ENCODE assay signal across 8 mouse cellular contexts in genomic region chr5:112240761-112241160, GRCm38 (mm10). TPM values are rescaled to one million over a fixed set of nuclear protein-coding genes. Genes with fewer than 3 reads are reported as not detected.
DNase-seq lines count a peak whose midpoint lies in the region; ATAC-seq and TF ChIP-seq lines count a peak whose summit lies in the region.

No protein-coding gene starts in this region.

- peaks cover 0 to 2% of the 10 kb centered on the region in 2 experiments; a peak in 1 of 4 replicates for H3K4me1 ChIP-seq in ES-E14 (ENCODE audit: control insufficient read depth in 2 of 2, insufficient read depth in 2 of 2, low read length in 2 of 2, poor library complexity in 1 of 2)
- no peaks in the 10 kb centered on the region for H3K4me1 ChIP-seq in lung, embryonic 15.5 days

- ATAC-seq in lung, embryonic 15.5 days (ENCODE audit: borderline replicate concordance, extremely low read depth, low FRiP score, low TSS enrichment) = peak; percentile 71

- H3K27me3 ChIP-seq in lung, embryonic 15.5 days = 0 out of 2 replicates have a peak, but pooled peaks cover 8% of the 10 kb centered on the region

- peak; percentile 84 for DNase-seq in ES-E14 (ENCODE audit: low read depth, low spot score)
- DNase-seq in cerebellum, adult 18-20 months = peak; percentile 90 to 93
- peak; percentile 84 for DNase-seq in forelimb bud, embryonic 11.5 days (ENCODE audit: low read depth, low spot score)
- peak; percentile 94 for DNase-seq in heart, postnatal 4 days
- DNase-seq in layer of hippocampus, adult 2 months (ENCODE audit: low spot score in 2 of 2) = peak; percentile 91 to 95
- peak; percentile 61 for DNase-seq in ovary, adult 18-20 months (ENCODE audit: low spot score)
- peak; percentile 90 for DNase-seq in thymus, postnatal 0 days (ENCODE audit: low spot score)

- H3K9me3 ChIP-seq in ES-E14 (ENCODE audit: control insufficient read depth, insufficient read depth, low read depth, low read length) = no peaks in the 10 kb centered on the region
- no peaks in the 10 kb centered on the region for H3K9me3 ChIP-seq in lung, embryonic 15.5 days

- no peaks in the 10 kb centered on the region for H3K36me3 ChIP-seq in ES-E14 (ENCODE audit: control insufficient read depth, insufficient read depth, low read length, poor library complexity, severe bottlenecking)
- no peaks in the 10 kb centered on the region for H3K36me3 ChIP-seq in lung, embryonic 15.5 days

- H3K27ac ChIP-seq in ES-E14 (ENCODE audit: insufficient read depth, low read depth, low read length, poor library complexity, severe bottlenecking) = no peak overlapping the region
- H3K27ac ChIP-seq in layer of hippocampus, adult 2 months = peak overlapping the region; percentile 68
- H3K27ac ChIP-seq in lung, embryonic 15.5 days = no peak overlapping the region

- in situ Hi-C loops in ES-E14 (cut with MboI; ENCODE audit: low sequenced_read_pairs in 2 of 2, unreplicated experiment in 2 of 2) = loop anchor here in 1 of 2 experiments (25.0 kb wide), 1 partner anchor 97 kb away; the partner anchor contains the start of genes Hps4, Srrd and Tfip11

- H3K4me3 ChIP-seq in ES-E14 (ENCODE audit: insufficient read depth in 1 of 2, low read depth in 1 of 2, low read length in 2 of 2, poor library complexity in 1 of 2, severe bottlenecking in 1 of 2) = no peak overlapping the region
- H3K4me3 ChIP-seq in layer of hippocampus, adult 2 months = peak overlapping the region; percentile 15; the same call in 1 of the 2 replicates
- no peak overlapping the region for H3K4me3 ChIP-seq in lung, embryonic 15.5 days

- H3K4me2 ChIP-seq in lung, embryonic 15.5 days = peak overlapping the region; percentile 28

- peak; percentile 89 for TF ChIP-seq CTCF in layer of hippocampus, adult 2 months (conservative IDR thresholded peaks at IDR 0.05)

- no peak overlapping the region for H3K9ac ChIP-seq in ES-E14 (ENCODE audit: insufficient read depth, low read depth, low read length, poor library complexity, severe bottlenecking)
- no peak overlapping the region for H3K9ac ChIP-seq in lung, embryonic 15.5 days

- 2% methylated on average over 10 of the region's 10 CpGs for WGBS in lung, embryonic 15.5 days

TF ChIP-seq in ES-E14, 5 proteins besides CTCF, POLR2A, EP300 and RAD21:
- no peak for TF ChIP-seq ZNF384 (IDR thresholded peaks at IDR 0.05; ENCODE audit: low read depth, low read length)
- no peak for TF ChIP-seq HCFC1 (IDR thresholded peaks at IDR 0.05; ENCODE audit: borderline replicate concordance, insufficient read depth, low read length)
- TF ChIP-seq ZC3H11A (IDR thresholded peaks at IDR 0.05; ENCODE audit: borderline replicate concordance, low read depth, low read length) = peak; percentile 32; the same call in 1 of the 2 replicates

RNA-seq across cellular contexts. Expression of gene Cryba4, which starts 11.6 kb away (rescaled TPM):
- total RNA-seq in ES-E14 (2012; rRNA removed) = 0.31 and 0.69 TPM in 2 replicates
- 1 to 10 TPM; 1.7 to 2.3 TPM for total RNA-seq in heart, postnatal 4 days (2021)
- total RNA-seq in layer of hippocampus, adult 2 months (2021) = 1 to 10 TPM; 1.0 to 1.5 TPM
- polyA plus RNA-seq in lung, embryonic 15.5 days (2015; fragmentation: Nextera tagmentation; extraction: Ambion mirVana) = 1.3 and 1.6 TPM in 2 replicates
- 1.2 and 1.8 TPM in 2 replicates for polyA plus RNA-seq in thymus, postnatal 0 days (2015; fragmentation: Nextera tagmentation; extraction: Ambion mirVana)

RNA-seq across cellular contexts. Expression of gene Crybb1, which starts 14.9 kb away (rescaled TPM):
- total RNA-seq in ES-E14 (2012; rRNA removed) = not detected in 2 replicates
- not detected for total RNA-seq in heart, postnatal 4 days (2021)
- total RNA-seq in layer of hippocampus, adult 2 months (2021) = 1 to 10 TPM; 6.4 to 7.8 TPM
- 3.2 and 4.5 TPM in 2 replicates for polyA plus RNA-seq in lung, embryonic 15.5 days (2015; fragmentation: Nextera tagmentation; extraction: Ambion mirVana)
- 0.49 and 0.74 TPM in 2 replicates for polyA plus RNA-seq in thymus, postnatal 0 days (2015; fragmentation: Nextera tagmentation; extraction: Ambion mirVana)

RNA-seq across cellular contexts. Expression of gene Tpst2, which starts 35.7 kb away (rescaled TPM):
- total RNA-seq in ES-E14 (2012; rRNA removed) = 82.7 and 103 TPM in 2 replicates
- total RNA-seq in heart, postnatal 4 days (2021) = 10 to 100 TPM; 44.4 to 45.6 TPM
- total RNA-seq in layer of hippocampus, adult 2 months (2021) = 10 to 100 TPM; 45.3 to 45.4 TPM
- polyA plus RNA-seq in lung, embryonic 15.5 days (2015; fragmentation: Nextera tagmentation; extraction: Ambion mirVana) = 55.8 and 61.0 TPM in 2 replicates
- 44.6 and 45.3 TPM in 2 replicates for polyA plus RNA-seq in thymus, postnatal 0 days (2015; fragmentation: Nextera tagmentation; extraction: Ambion mirVana)
